Mouse (Mus musculus): ENCODE measurements around the gene Snx30.

DNA sequence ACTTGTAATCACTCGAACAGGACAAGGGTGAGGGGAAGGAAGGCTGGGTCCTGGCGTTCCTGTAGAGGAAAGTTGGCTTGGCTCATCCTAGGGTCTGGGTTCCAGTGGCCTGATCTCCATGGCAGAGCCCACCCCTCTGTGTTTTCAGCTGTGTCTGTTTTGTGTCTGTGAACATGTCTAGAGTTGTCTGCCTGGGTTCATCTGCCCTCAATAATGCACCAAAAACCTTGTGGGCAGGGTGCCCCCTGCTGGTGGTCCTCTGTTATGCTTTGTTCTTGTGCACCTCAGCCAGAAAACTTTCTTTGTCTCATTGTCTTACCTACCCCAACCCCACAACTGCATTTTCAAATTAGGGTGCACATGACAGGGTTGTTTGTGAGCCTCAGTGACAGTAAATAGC is 44.5 kb downstream of the Snx30 start:
- peak; percentile 89 for TF ChIP-seq CTCF (conservative IDR thresholded peaks at IDR 0.05; ENCODE audit: low read length)
- TF ChIP-seq POU5F1 (IDR thresholded peaks at IDR 0.05; ENCODE audit: borderline replicate concordance, low read length), result no peak

Measured in E14TG2a.4 (cell line).